Mouse (Mus musculus) kidney, adult 18-20 months (tissue): ENCODE measurements around the gene Sap18.
"Not testable (repeated sequence)": the region's sequence is repeated elsewhere in the genome, so short reads cannot be mapped to it uniquely, and the experiment has no call there.

Experiments
- DNase-seq: peaks from one replicate; pipeline ENCODE4 v3.0.0; 2021

Gene Sap18

GRCm38 (mm10) chr14:57797991-57798931 lies at the start of gene Sap18:
Gene Sap18, plus strand, starts transcription at chr14:57798180.
- peak; percentile 97 for DNase-seq

- DNase-seq = no peak
Observed at GRCm38 (mm10) chr14:57749501-57749900, 48.5 kb upstream of the Sap18 start.

- not testable (repeated sequence) for DNase-seq
Observed at GRCm38 (mm10) chr14:57751006-57751405, 47.0 kb upstream of the Sap18 start.

- no peak for DNase-seq
Observed at GRCm38 (mm10) chr14:57753351-57753992, 44.5 kb upstream of the Sap18 start.

- DNase-seq = no peak
Observed at GRCm38 (mm10) chr14:57755661-57756060, 42.3 kb upstream of the Sap18 start.

- no peak for DNase-seq
Observed at GRCm38 (mm10) chr14:57756094-57756493, 41.9 kb upstream of the Sap18 start.

- DNase-seq = no peak
Observed at GRCm38 (mm10) chr14:57758237-57758636, 39.7 kb upstream of the Sap18 start, which contains the start of gene Lats2. Gene Lats2, minus strand, starts transcription at chr14:57758388.

- DNase-seq = no peak
Observed at GRCm38 (mm10) chr14:57760447-57761412, 37.2 kb upstream of the Sap18 start.

- no peak for DNase-seq
Observed at GRCm38 (mm10) chr14:57769102-57769501, 28.9 kb upstream of the Sap18 start.

GRCm38 (mm10) chr14:57772157-57772815 lies 25.7 kb upstream of the Sap18 start:
- DNase-seq = no peak

- DNase-seq = no peak
Observed at GRCm38 (mm10) chr14:57787406-57787805, 10.6 kb upstream of the Sap18 start.

- DNase-seq = no peak
Observed at GRCm38 (mm10) chr14:57789311-57789710, 8.7 kb upstream of the Sap18 start.

GRCm38 (mm10) chr14:57789759-57790158 lies 8.2 kb upstream of the Sap18 start:
- DNase-seq = no peak

GRCm38 (mm10) chr14:57791171-57791570 lies 6.8 kb upstream of the Sap18 start:
- no peak for DNase-seq

- peak; percentile 24 for DNase-seq
Observed at GRCm38 (mm10) chr14:57797551-57797950, 429 bp upstream of the Sap18 start.

GRCm38 (mm10) chr14:57803731-57804130 lies 5.8 kb downstream of the Sap18 start:
- no peak for DNase-seq

- DNase-seq = no peak
Observed at GRCm38 (mm10) chr14:57808558-57808957, 10.6 kb downstream of the Sap18 start.

- DNase-seq = no peak
Observed at GRCm38 (mm10) chr14:57810886-57811285, 12.9 kb downstream of the Sap18 start.

GRCm38 (mm10) chr14:57811844-57812243 lies 13.9 kb downstream of the Sap18 start:
- no peak for DNase-seq

GRCm38 (mm10) chr14:57820839-57821238 lies 22.9 kb downstream of the Sap18 start:
- DNase-seq = no peak

- peak; percentile 92 for DNase-seq
Observed at GRCm38 (mm10) chr14:57825788-57826751, 28.1 kb downstream of the Sap18 start, which contains the start of the genes Ska3 and Mrpl57. Gene Ska3, minus strand, starts transcription at chr14:57826185. Gene Mrpl57, plus strand, starts transcription at chr14:57826234.
